Mouse (Mus musculus): ENCODE results near the gene Tex13c2.

GRCm38 (mm10) chrX:42450305-42450704 is 39.2 kb upstream of the Tex13c2 start:
- TF ChIP-seq CTCF (IDR thresholded peaks at IDR 0.05; ENCODE audit: low read depth) (no peak), EP300 (optimal IDR thresholded peaks at IDR 0.05) (no peak)
